Mouse (Mus musculus): ENCODE measurements at regions not wholly inside any gene's neighbourhood (a gene's known extent, or its start where the extent isn't known, plus 50 kb on each side); places are given as distances from the start of the nearest gene placed in this dataset.

DNA sequence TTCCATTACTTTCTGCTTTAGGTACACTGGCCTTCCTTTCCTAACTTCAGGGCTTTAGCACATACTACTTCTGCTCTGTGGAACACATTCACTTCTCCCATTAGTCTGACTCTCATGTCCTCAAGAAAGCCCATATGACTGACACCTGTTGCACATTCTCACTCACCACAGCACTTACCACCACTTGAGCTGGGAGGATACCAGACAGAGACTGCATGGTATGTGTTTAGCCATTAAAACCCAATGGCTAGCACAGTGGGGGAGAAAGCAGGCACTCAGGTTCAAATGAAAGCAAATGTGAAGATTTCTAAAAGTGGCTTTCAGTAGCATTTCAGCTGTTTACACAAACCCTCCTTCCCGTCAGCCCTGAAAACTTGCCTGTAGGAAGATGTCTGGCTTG lies 113.6 kb upstream of the Ncam1 start:
- 53% methylated on average over 1 of the region's 1 CpGs for WGBS
- Histone ChIP-seq H3K27ac (ENCODE audit: insufficient read depth, low read depth, low read length) (no peak overlapping the region), H3K36me3 (ENCODE audit: control insufficient read depth, insufficient read depth, low read length) (no peaks in the 10 kb centered on the region)

DNA sequence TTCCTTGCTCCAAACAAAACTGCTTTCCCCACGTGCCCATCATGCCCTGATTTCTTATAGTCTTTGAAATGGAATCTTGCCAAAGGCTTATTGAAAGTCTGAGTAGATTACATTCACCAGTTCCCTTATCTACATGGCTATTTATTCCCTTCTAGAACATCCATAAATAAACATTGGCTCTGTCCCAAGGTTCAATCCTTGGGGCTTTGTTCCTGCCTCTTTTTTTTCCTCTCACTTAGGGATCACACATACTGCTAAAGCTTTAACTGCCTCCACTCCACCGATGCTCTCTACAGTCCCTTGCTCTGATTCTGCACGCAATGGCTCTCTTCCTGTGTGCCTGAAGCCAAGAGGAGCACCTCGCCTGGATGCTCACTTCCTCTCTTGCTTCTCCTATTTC lies 107.6 kb upstream of the Ncam1 start:
- no peaks in the 10 kb centered on the region for H3K4me1 ChIP-seq (ENCODE audit: control insufficient read depth, insufficient read depth, insufficient read length, low read length)
- no peaks in the 10 kb centered on the region for H3K27me3 ChIP-seq (ENCODE audit: control insufficient read depth, insufficient read depth, low read length)
- WGBS: 36% methylated on average over 4 of the region's 4 CpGs

More for the DNA sequence above, 113.6 kb upstream of the Ncam1 start:
- TF ChIP-seq POLR2A (IDR thresholded peaks at IDR 0.05; ENCODE audit: low read depth, low read length) (no peak), CTCF (IDR thresholded peaks at IDR 0.05; ENCODE audit: extremely low read depth, insufficient read length, insufficient replicate concordance, low read depth, low read length) (no peak)
- no peaks in the 10 kb centered on the region for H3K27me3 ChIP-seq (ENCODE audit: control insufficient read depth, insufficient read depth, low read length)
- no peaks in the 10 kb centered on the region for H3K4me1 ChIP-seq (ENCODE audit: control insufficient read depth, insufficient read depth, insufficient read length, low read length)
- H3K4me3 ChIP-seq (ENCODE audit: low read depth, low read length): no peak overlapping the region

GRCm38 (mm10) chr9:49905703-49906102 lies 107.0 kb upstream of the Ncam1 start:
- TF ChIP-seq CTCF (IDR thresholded peaks at IDR 0.05; ENCODE audit: extremely low read depth, insufficient read length, insufficient replicate concordance, low read depth, low read length) (no peak), POLR2A (IDR thresholded peaks at IDR 0.05; ENCODE audit: low read depth, low read length) (no peak)
- no peaks in the 10 kb centered on the region for H3K36me3 ChIP-seq (ENCODE audit: control insufficient read depth, insufficient read depth, low read length)
- 60% methylated on average over 4 of the region's 4 CpGs for WGBS
- no peaks in the 10 kb centered on the region for H3K4me1 ChIP-seq (ENCODE audit: control insufficient read depth, insufficient read depth, insufficient read length, low read length)
- H3K27ac ChIP-seq (ENCODE audit: insufficient read depth, low read depth, low read length): no peak overlapping the region
- H3K27me3 ChIP-seq (ENCODE audit: control insufficient read depth, insufficient read depth, low read length): no peaks in the 10 kb centered on the region
- H3K4me3 ChIP-seq (ENCODE audit: low read depth, low read length): no peak overlapping the region

More for the DNA sequence above, 107.6 kb upstream of the Ncam1 start:
- Histone ChIP-seq H3K36me3 (ENCODE audit: control insufficient read depth, insufficient read depth, low read length) (no peaks in the 10 kb centered on the region), H3K27ac (ENCODE audit: insufficient read depth, low read depth, low read length) (no peak overlapping the region), H3K4me3 (ENCODE audit: low read depth, low read length) (no peak overlapping the region)
- TF ChIP-seq POLR2A (IDR thresholded peaks at IDR 0.05; ENCODE audit: low read depth, low read length) (no peak), CTCF (IDR thresholded peaks at IDR 0.05; ENCODE audit: extremely low read depth, insufficient read length, insufficient replicate concordance, low read depth, low read length) (no peak)

DNA sequence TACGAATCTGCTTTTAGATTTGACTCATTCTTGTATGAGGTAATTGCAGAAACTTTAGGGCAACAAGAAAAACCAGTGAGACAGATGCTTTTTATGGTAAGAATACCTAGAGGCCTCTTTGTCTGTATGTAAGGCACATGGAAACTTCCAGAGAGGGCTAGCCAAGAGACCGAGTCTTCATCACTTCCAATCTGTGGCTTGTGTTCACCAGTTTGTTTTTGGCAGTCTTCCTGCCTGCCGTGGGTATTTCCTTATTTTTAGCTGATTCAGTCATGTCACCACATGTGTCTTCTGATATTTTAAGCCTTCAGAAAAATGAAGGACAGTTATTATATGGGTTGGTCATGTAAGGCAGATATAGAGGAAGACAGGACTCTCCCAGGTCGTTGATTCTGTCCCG lies 100.2 kb upstream of the Ncam1 start:
- Histone ChIP-seq H3K4me1 (ENCODE audit: control insufficient read depth, insufficient read depth, insufficient read length, low read length) (no peaks in the 10 kb centered on the region), H3K27me3 (ENCODE audit: control insufficient read depth, insufficient read depth, low read length) (no peaks in the 10 kb centered on the region), H3K36me3 (ENCODE audit: control insufficient read depth, insufficient read depth, low read length) (no peaks in the 10 kb centered on the region), H3K4me3 (ENCODE audit: low read depth, low read length) (no peak overlapping the region), H3K27ac (ENCODE audit: insufficient read depth, low read depth, low read length) (no peak overlapping the region)
- 77% methylated on average over 5 of the region's 5 CpGs for WGBS
- TF ChIP-seq CTCF (IDR thresholded peaks at IDR 0.05; ENCODE audit: extremely low read depth, insufficient read length, insufficient replicate concordance, low read depth, low read length) (no peak), POLR2A (IDR thresholded peaks at IDR 0.05; ENCODE audit: low read depth, low read length) (no peak)

GRCm38 (mm10) chr9:49884516-49885343 lies 86.0 kb upstream of the Ncam1 start:
- Histone ChIP-seq H3K27ac (ENCODE audit: insufficient read depth, low read depth, low read length) (no peak overlapping the region), H3K27me3 (ENCODE audit: control insufficient read depth, insufficient read depth, low read length) (no peaks in the 10 kb centered on the region), H3K4me1 (ENCODE audit: control insufficient read depth, insufficient read depth, insufficient read length, low read length) (no peaks in the 10 kb centered on the region), H3K4me3 (ENCODE audit: low read depth, low read length) (no peak overlapping the region), H3K36me3 (ENCODE audit: control insufficient read depth, insufficient read depth, low read length) (no peaks in the 10 kb centered on the region)
- TF ChIP-seq CTCF (IDR thresholded peaks at IDR 0.05; ENCODE audit: extremely low read depth, insufficient read length, insufficient replicate concordance, low read depth, low read length) (no peak), POLR2A (IDR thresholded peaks at IDR 0.05; ENCODE audit: low read depth, low read length) (no peak)
- 73% methylated on average over 12 of the region's 12 CpGs for WGBS

DNA sequence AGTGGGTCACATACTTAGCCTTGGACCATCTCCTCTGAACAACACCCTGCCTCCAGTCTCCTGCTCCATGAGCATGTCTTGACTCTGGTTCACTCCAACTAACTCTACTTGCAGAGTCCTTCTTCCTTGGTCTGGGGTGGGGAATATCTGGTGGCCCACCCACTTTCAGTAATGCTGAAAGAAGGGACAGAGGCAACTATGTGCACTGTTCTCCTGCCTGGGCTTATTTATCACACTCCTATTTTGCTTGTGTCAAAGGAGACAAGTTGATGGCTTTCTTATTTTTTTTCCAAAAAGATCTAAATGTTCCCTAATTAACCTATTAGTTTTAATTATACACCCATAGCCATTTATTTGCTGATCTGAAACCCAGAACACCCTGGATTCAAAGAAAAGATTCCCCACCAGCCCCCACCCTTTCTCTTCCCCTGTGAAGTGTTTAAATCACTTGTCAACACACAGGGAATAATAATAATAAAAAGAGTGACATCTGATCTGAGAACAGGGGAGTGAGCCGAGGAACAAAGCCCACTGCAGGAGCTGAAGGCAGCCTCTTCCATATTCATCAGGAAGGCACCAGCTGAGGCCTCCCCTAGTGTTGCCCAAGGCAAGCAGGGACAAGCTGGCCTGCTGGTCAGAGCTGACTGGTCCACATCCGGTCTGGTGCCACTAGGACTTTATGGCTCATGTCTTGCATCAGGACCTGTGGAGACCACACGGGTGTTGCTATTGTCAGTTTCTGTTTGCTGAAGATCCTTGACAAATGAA lies 80.8 kb upstream of the Ncam1 start:
- Histone ChIP-seq H3K27me3 (ENCODE audit: control insufficient read depth, insufficient read depth, low read length) (no peaks in the 10 kb centered on the region), H3K4me1 (ENCODE audit: control insufficient read depth, insufficient read depth, insufficient read length, low read length) (no peaks in the 10 kb centered on the region), H3K36me3 (ENCODE audit: control insufficient read depth, insufficient read depth, low read length) (no peaks in the 10 kb centered on the region), H3K27ac (ENCODE audit: insufficient read depth, low read depth, low read length) (no peak overlapping the region), H3K4me3 (ENCODE audit: low read depth, low read length) (no peak overlapping the region)
- WGBS: 51% methylated on average over 3 of the region's 3 CpGs
- TF ChIP-seq POLR2A (IDR thresholded peaks at IDR 0.05; ENCODE audit: low read depth, low read length): no peak
- no peak for TF ChIP-seq CTCF (IDR thresholded peaks at IDR 0.05; ENCODE audit: extremely low read depth, insufficient read length, insufficient replicate concordance, low read depth, low read length)

- Histone ChIP-seq H3K27me3 (ENCODE audit: control insufficient read depth, insufficient read depth, low read length) (no peaks in the 10 kb centered on the region), H3K27ac (ENCODE audit: insufficient read depth, low read depth, low read length) (no peak overlapping the region), H3K4me3 (ENCODE audit: low read depth, low read length) (no peak overlapping the region), H3K36me3 (ENCODE audit: control insufficient read depth, insufficient read depth, low read length) (no peaks in the 10 kb centered on the region), H3K4me1 (ENCODE audit: control insufficient read depth, insufficient read depth, insufficient read length, low read length) (no peaks in the 10 kb centered on the region)
- 63% methylated on average over 2 of the region's 2 CpGs for WGBS
- TF ChIP-seq POLR2A (IDR thresholded peaks at IDR 0.05; ENCODE audit: low read depth, low read length) (no peak), CTCF (IDR thresholded peaks at IDR 0.05; ENCODE audit: extremely low read depth, insufficient read length, insufficient replicate concordance, low read depth, low read length) (no peak)
Observed at GRCm38 (mm10) chr9:49874881-49875280, 76.2 kb upstream of the Ncam1 start.

Measured in small intestine, adult 2 months (tissue).